Mouse (Mus musculus): ENCODE data around the gene Rab30.
A peak's percentile ranks its signal among the peaks of the same experiment; 100 is the strongest.

- peak; percentile 90 for TF ChIP-seq POLR2A (IDR thresholded peaks at IDR 0.05; ENCODE audit: extremely low read depth, insufficient read depth, low read length)
- no peak for TF ChIP-seq CTCF (IDR thresholded peaks at IDR 0.05; ENCODE audit: extremely low read depth, insufficient read depth, low read length)
Measured at GRCm38 (mm10) chr7:92741152-92741860, at the start of gene Rab30.
